Mouse (Mus musculus) brain, embryonic 14.5 days (tissue): ENCODE results near the gene Tmem184a.

Source experiments
- CTCF ChIP-seq: fragments of 200-500 bp; IDR thresholded peaks from 2 replicates; pipeline ENCODE4 v1.5.1; 2012; ENCODE audit warnings: inconsistent platforms, mild to moderate bottlenecking, moderate library complexity, borderline replicate concordance; ENCODE audit not compliant: insufficient read depth, insufficient read length; ENCODE audit errors: extremely low read depth
- POLR2A ChIP-seq: fragments of 200-500 bp; IDR thresholded peaks from 2 replicates; pipeline ENCODE4 v1.6.1; 2012; ENCODE audit warnings: mild to moderate bottlenecking, inconsistent platforms, borderline replicate concordance; ENCODE audit not compliant: poor library complexity, insufficient read depth, insufficient read length, severe bottlenecking; ENCODE audit errors: extremely low read depth

DNA sequence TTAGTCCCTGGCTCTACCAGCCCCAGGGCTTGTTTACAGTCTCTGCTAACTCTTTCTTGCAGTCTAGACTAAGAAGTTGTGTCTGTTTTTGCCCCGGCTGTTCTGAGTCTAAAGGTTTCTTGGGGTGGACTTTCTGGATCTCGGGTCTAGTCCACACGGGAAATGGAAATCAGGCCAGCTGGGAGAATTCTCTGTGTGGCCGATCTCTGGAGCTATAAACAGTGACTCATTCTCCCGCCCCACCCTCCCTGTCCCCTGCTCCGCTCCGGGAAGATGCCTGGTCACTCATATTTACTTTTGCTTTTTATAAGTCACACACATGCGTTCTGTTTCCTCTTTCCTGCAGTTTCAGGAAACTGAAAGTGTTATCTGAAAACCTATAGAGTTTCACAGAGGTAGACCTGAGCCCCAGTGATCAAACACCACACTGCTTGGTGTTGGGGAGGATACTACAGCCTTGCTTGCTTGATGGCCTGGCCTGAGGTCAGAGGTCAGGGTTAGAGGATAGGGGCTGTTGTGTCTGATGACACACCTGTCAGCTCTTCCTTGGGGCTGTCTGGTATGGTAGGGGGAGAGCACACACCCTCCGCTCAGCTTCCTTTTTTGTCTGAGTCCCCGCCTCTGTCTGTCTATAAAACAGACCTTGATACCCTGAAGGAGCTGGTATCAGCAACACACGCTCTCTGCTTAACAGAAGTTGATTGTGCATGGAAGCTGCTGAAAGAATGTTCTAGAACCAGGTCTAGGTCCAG, 26.2 kb downstream of the Tmem184a start:
- TF ChIP-seq CTCF (no peak), POLR2A (no peak)
